Mouse (Mus musculus): ENCODE data around the gene Folr2. TPM values are rescaled to one million over a fixed set of nuclear protein-coding genes. Genes with fewer than 3 reads are reported as not detected.

The Folr2 gene
- polyA plus RNA-seq, 1 experiment from 2014 or later = 0.76 TPM

- no peaks in the 10 kb centered on the region for H3K36me3 ChIP-seq
- DNase-seq (ENCODE audit: low spot score) = no peak
- WGBS = 87% methylated on average over 9 of the region's 9 CpGs
- no peaks in the 10 kb centered on the region for H3K9me3 ChIP-seq
- no peaks in the 10 kb centered on the region for H3K27me3 ChIP-seq (ENCODE audit: insufficient read depth, poor library complexity, severe bottlenecking)
- H3K4me3 ChIP-seq = no peak overlapping the region
- H3K27ac ChIP-seq = no peak overlapping the region
- no peaks in the 10 kb centered on the region for H3K4me1 ChIP-seq (replicated peaks)
These were observed 1.4 kb upstream of the Folr2 start for GRCm38 (mm10) chr7:101858362-101858761.

GRCm38 (mm10) chr7:101853816-101854215 is 3.2 kb downstream of the Folr2 start:
- Histone ChIP-seq H3K36me3 (no peaks in the 10 kb centered on the region), H3K4me1 (replicated peaks) (no peaks in the 10 kb centered on the region), H3K4me3 (no peak overlapping the region), H3K27ac (no peak overlapping the region), H3K9me3 (no peaks in the 10 kb centered on the region), H3K27me3 (ENCODE audit: insufficient read depth, poor library complexity, severe bottlenecking) (no peaks in the 10 kb centered on the region)
- whole genome bisulfite sequencing = 83% methylated on average over 2 of the region's 2 CpGs
- no peak for DNase-seq (ENCODE audit: low spot score)

GRCm38 (mm10) chr7:101852846-101853245 is 4.1 kb downstream of the Folr2 start:
- no peak overlapping the region for H3K27ac ChIP-seq
- DNase-seq (ENCODE audit: low spot score) = no peak
- H3K4me3 ChIP-seq = no peak overlapping the region
- no peaks in the 10 kb centered on the region for H3K4me1 ChIP-seq (replicated peaks)
- H3K27me3 ChIP-seq (ENCODE audit: insufficient read depth, poor library complexity, severe bottlenecking) = no peaks in the 10 kb centered on the region
- H3K36me3 ChIP-seq = no peaks in the 10 kb centered on the region
- 88% methylated on average over 6 of the region's 6 CpGs for WGBS
- H3K9me3 ChIP-seq = no peaks in the 10 kb centered on the region

GRCm38 (mm10) chr7:101851689-101852088 is 5.3 kb downstream of the Folr2 start:
- H3K4me1 ChIP-seq (replicated peaks) = no peaks in the 10 kb centered on the region
- no peaks in the 10 kb centered on the region for H3K27me3 ChIP-seq (ENCODE audit: insufficient read depth, poor library complexity, severe bottlenecking)
- H3K4me3 ChIP-seq = no peak overlapping the region
- no peaks in the 10 kb centered on the region for H3K9me3 ChIP-seq
- H3K27ac ChIP-seq = no peak overlapping the region
- no peak for DNase-seq (ENCODE audit: low spot score)
- no peaks in the 10 kb centered on the region for H3K36me3 ChIP-seq
- 85% methylated on average over 6 of the region's 6 CpGs for WGBS

GRCm38 (mm10) chr7:101847934-101848333 is 9.1 kb downstream of the Folr2 start:
- H3K4me1 ChIP-seq (replicated peaks) = no peaks in the 10 kb centered on the region
- H3K9me3 ChIP-seq = no peaks in the 10 kb centered on the region
- no peaks in the 10 kb centered on the region for H3K27me3 ChIP-seq (ENCODE audit: insufficient read depth, poor library complexity, severe bottlenecking)
- no peaks in the 10 kb centered on the region for H3K36me3 ChIP-seq
- DNase-seq (ENCODE audit: low spot score) = no peak
- no peak overlapping the region for H3K4me3 ChIP-seq
- WGBS = 98% methylated on average over 1 of the region's 1 CpGs
- no peak overlapping the region for H3K27ac ChIP-seq

GRCm38 (mm10) chr7:101844186-101844585 is 12.8 kb downstream of the Folr2 start:
- no peak for DNase-seq (ENCODE audit: low spot score)
- Histone ChIP-seq H3K36me3 (no peaks in the 10 kb centered on the region), H3K27ac (no peak overlapping the region), H3K4me1 (replicated peaks) (no peaks in the 10 kb centered on the region), H3K27me3 (ENCODE audit: insufficient read depth, poor library complexity, severe bottlenecking) (no peaks in the 10 kb centered on the region), H3K4me3 (no peak overlapping the region), H3K9me3 (no peaks in the 10 kb centered on the region)
- WGBS = 73% methylated on average over 6 of the region's 6 CpGs

- under 1% methylated on average over 64 of the region's 64 CpGs for WGBS
- Histone ChIP-seq H3K27me3 (ENCODE audit: insufficient read depth, poor library complexity, severe bottlenecking) (no peaks in the 10 kb centered on the region), H3K9me3 (no peaks in the 10 kb centered on the region), H3K27ac (peak within 1 kb of the TSS; percentile 99), H3K4me1 (replicated peaks) (peaks cover 54% of the 10 kb centered on the region), H3K4me3 (peak within 1 kb of the TSS; percentile 97), H3K36me3 (peaks cover 16% of the 10 kb centered on the region)
- DNase-seq (ENCODE audit: low spot score) = peak; percentile 90
These were observed 19.2 kb downstream of the Folr2 start, which contains the start of gene Inppl1 for GRCm38 (mm10) chr7:101837606-101838471. Gene Inppl1, minus strand, starts transcription at chr7:101838229.

GRCm38 (mm10) chr7:101837154-101837605 is 19.8 kb downstream of the Folr2 start:
- H3K4me3 ChIP-seq = peak overlapping the region; percentile 97
- H3K4me1 ChIP-seq (replicated peaks) = peaks cover 54% of the 10 kb centered on the region
- peaks cover 23% of the 10 kb centered on the region for H3K36me3 ChIP-seq
- no peaks in the 10 kb centered on the region for H3K27me3 ChIP-seq (ENCODE audit: insufficient read depth, poor library complexity, severe bottlenecking)
- no peak for DNase-seq (ENCODE audit: low spot score)
- WGBS = under 1% methylated on average over 20 of the region's 20 CpGs
- H3K9me3 ChIP-seq = no peaks in the 10 kb centered on the region
- H3K27ac ChIP-seq = peak overlapping the region; percentile 99

- no peaks in the 10 kb centered on the region for H3K9me3 ChIP-seq
- WGBS = under 1% methylated on average over 63 of the region's 63 CpGs
- DNase-seq (ENCODE audit: low spot score) = peak; percentile 84
- H3K4me3 ChIP-seq = peak overlapping the region; percentile 97
- no peaks in the 10 kb centered on the region for H3K27me3 ChIP-seq (ENCODE audit: insufficient read depth, poor library complexity, severe bottlenecking)
- peaks cover 30% of the 10 kb centered on the region for H3K36me3 ChIP-seq
- H3K4me1 ChIP-seq (replicated peaks) = peaks cover 54% of the 10 kb centered on the region
- peak overlapping the region; percentile 99 for H3K27ac ChIP-seq
These were observed 20.5 kb downstream of the Folr2 start for GRCm38 (mm10) chr7:101836271-101837153.

GRCm38 (mm10) chr7:101835457-101836109 is 21.4 kb downstream of the Folr2 start:
- H3K36me3 ChIP-seq = peaks cover 39% of the 10 kb centered on the region
- H3K27me3 ChIP-seq (ENCODE audit: insufficient read depth, poor library complexity, severe bottlenecking) = no peaks in the 10 kb centered on the region
- peak overlapping the region; percentile 99 for H3K27ac ChIP-seq
- no peaks in the 10 kb centered on the region for H3K9me3 ChIP-seq
- no peak for DNase-seq (ENCODE audit: low spot score)
- peak overlapping the region; percentile 97 for H3K4me3 ChIP-seq
- peaks cover 54% of the 10 kb centered on the region for H3K4me1 ChIP-seq (replicated peaks)
- WGBS = 51% methylated on average over 5 of the region's 5 CpGs

GRCm38 (mm10) chr7:101834903-101835302 is 22.1 kb downstream of the Folr2 start:
- WGBS = 61% methylated on average over 3 of the region's 3 CpGs
- peaks cover 46% of the 10 kb centered on the region for H3K36me3 ChIP-seq
- no peak for DNase-seq (ENCODE audit: low spot score)
- H3K9me3 ChIP-seq = no peaks in the 10 kb centered on the region
- peaks cover 54% of the 10 kb centered on the region for H3K4me1 ChIP-seq (replicated peaks)
- H3K27ac ChIP-seq = peak overlapping the region; percentile 99
- peak overlapping the region; percentile 97 for H3K4me3 ChIP-seq
- H3K27me3 ChIP-seq (ENCODE audit: insufficient read depth, poor library complexity, severe bottlenecking) = no peaks in the 10 kb centered on the region

- Histone ChIP-seq H3K27ac (peak overlapping the region; percentile 99), H3K4me1 (replicated peaks) (peaks cover 53% of the 10 kb centered on the region), H3K4me3 (peak overlapping the region; percentile 97), H3K27me3 (ENCODE audit: insufficient read depth, poor library complexity, severe bottlenecking) (no peaks in the 10 kb centered on the region), H3K9me3 (no peaks in the 10 kb centered on the region), H3K36me3 (peaks cover 54% of the 10 kb centered on the region)
- WGBS = 59% methylated on average over 3 of the region's 3 CpGs
- DNase-seq (ENCODE audit: low spot score) = no peak
These were observed 22.9 kb downstream of the Folr2 start for GRCm38 (mm10) chr7:101833916-101834584.
